Comparison of ENCODE assay signal across 9 mouse cellular contexts in the genomic region with DNA sequence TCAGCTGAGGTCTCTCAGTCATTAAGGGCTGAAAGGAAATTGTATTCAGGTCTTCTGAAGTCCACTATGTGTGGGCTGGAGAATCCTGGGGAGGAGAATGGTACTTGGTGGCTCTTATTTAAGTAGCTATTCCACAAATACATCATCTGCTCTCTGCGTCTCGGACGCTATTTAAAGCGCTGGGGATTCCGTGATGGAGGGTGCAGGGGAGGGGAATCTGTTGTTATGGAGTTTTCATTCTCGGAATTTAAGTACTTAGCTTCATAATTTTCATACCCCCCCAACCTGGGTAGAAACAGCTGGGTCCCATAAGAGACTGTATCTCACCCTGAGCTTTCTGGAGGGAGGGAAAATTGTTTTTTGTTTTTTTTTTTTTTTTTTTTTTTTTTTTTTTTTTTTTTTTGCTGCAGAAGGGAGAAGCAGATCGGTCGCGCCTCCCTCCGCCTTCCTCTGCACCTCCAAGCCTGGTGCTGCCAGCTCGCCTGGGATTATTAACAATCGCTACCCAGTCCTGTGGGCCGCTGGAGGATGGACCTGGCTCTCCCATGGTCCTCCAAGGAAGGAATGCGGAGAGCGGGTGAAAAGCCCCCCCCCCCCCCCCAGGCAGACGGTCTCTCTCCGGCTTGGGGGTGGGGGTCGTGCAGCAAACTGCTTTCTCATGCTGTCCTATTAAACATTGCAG. TPM values are rescaled to one million over a fixed set of nuclear protein-coding genes. Genes with fewer than 3 reads are reported as not detected.
DNase-seq lines count a peak whose midpoint lies in the region; ATAC-seq and TF ChIP-seq lines count a peak whose summit lies in the region.
"Had no signal": no experiment of that assay in that cellular context is flagged by ENCODE, and none has a peak within 500 bp of the region (broad histone marks: within the 10 kb centered on the region; RNA-seq: fewer than 3 reads in every experiment).

A gene (plus strand): TSS at position 196 of the 682 bp plus-strand sequence.

- H3K9me3 ChIP-seq in heart, embryonic 12.5 days (replicated peaks): no peaks in the 10 kb centered on the region
- H3K9me3 ChIP-seq in E14TG2a.4 (ENCODE audit: low read length): 0 out of 2 replicates have a peak, but pooled peaks cover 4% of the 10 kb centered on the region
- no peaks in the 10 kb centered on the region for H3K9me3 ChIP-seq in forebrain, embryonic 13.5 days (replicated peaks)
- H3K9me3 ChIP-seq in stomach, embryonic 14.5 days (ENCODE audit: control insufficient read depth, low read depth, low read length): no peaks in the 10 kb centered on the region

- no peak for TF ChIP-seq CTCF in E14TG2a.4 (conservative IDR thresholded peaks at IDR 0.05; ENCODE audit: low read length)

- peak within 1 kb of the TSS; percentile 61 for H3K4me3 ChIP-seq in heart, embryonic 12.5 days
- peak within 1 kb of the TSS; percentile 81 for H3K4me3 ChIP-seq in E14TG2a.4 (replicated peaks; ENCODE audit: low read length)
- peak within 1 kb of the TSS; percentile 57 for H3K4me3 ChIP-seq in forebrain, embryonic 13.5 days
- H3K4me3 ChIP-seq in stomach, embryonic 14.5 days (ENCODE audit: low read depth, low read length): peak within 1 kb of the TSS; percentile 35

- peaks cover 72% of the 10 kb centered on the region for H3K27me3 ChIP-seq in heart, embryonic 12.5 days (replicated peaks)
- peaks cover 58% of the 10 kb centered on the region for H3K27me3 ChIP-seq in E14TG2a.4 (ENCODE audit: insufficient read depth, low read length)
- peaks cover 41% of the 10 kb centered on the region for H3K27me3 ChIP-seq in forebrain, embryonic 13.5 days
- H3K27me3 ChIP-seq in stomach, embryonic 14.5 days (ENCODE audit: control insufficient read depth, insufficient read depth, low read length): peaks cover 41% of the 10 kb centered on the region
- H3K27me3 ChIP-seq: Patski had no signal

- H3K4me1 ChIP-seq in heart, embryonic 12.5 days (replicated peaks): peaks cover 26% of the 10 kb centered on the region
- H3K4me1 ChIP-seq in E14TG2a.4 (replicated peaks; ENCODE audit: low read depth, low read length): peaks cover 21% of the 10 kb centered on the region
- peaks cover 37% of the 10 kb centered on the region for H3K4me1 ChIP-seq in forebrain, embryonic 13.5 days
- peaks cover 7% of the 10 kb centered on the region; the same call in 1 of the 2 replicates for H3K4me1 ChIP-seq in stomach, embryonic 14.5 days (ENCODE audit: control insufficient read depth, insufficient read depth, low read length)

- WGBS in heart, embryonic 12.5 days: 4% methylated on average over 18 of the region's 18 CpGs
- WGBS in forebrain, embryonic 13.5 days: 1% methylated on average over 17 of the region's 18 CpGs
- 1% methylated on average over 17 of the region's 18 CpGs for WGBS in stomach, embryonic 14.5 days

- intact Hi-C loops in left cerebral cortex, postnatal 25 days (cut with DNase I): loop anchor here (5.0 kb wide), 1 partner anchor 75 kb away; a partner anchor contains a TSS

- no peak for DNase-seq in heart, adult 9 months (ENCODE audit: low spot score in 2 of 2)
- DNase-seq in left cerebral cortex, postnatal 25 days (ENCODE audit: low spot score in 2 of 2): peak; percentile 27 to 57
- DNase-seq in adrenal gland, postnatal 4 days (ENCODE audit: low spot score in 2 of 2): no peak

- peak; percentile 9; the same call in 1 of the 2 replicates for ATAC-seq in heart, embryonic 12.5 days (ENCODE audit: insufficient number of reproducible peaks, low FRiP score)
- ATAC-seq in forebrain, embryonic 13.5 days: peak; percentile 77
- peak; percentile 25; the same call in 1 of the 2 replicates for ATAC-seq in stomach, embryonic 14.5 days (ENCODE audit: insufficient number of reproducible peaks, insufficient read depth, low FRiP score, low read depth)
- no peak for ATAC-seq in CD4-positive, CD25-positive, alpha-beta regulatory T cell, adult 4 months
- ATAC-seq: Patski had no signal

- no peaks in the 10 kb centered on the region for H3K36me3 ChIP-seq in heart, embryonic 12.5 days
- no peaks in the 10 kb centered on the region for H3K36me3 ChIP-seq in E14TG2a.4 (ENCODE audit: insufficient read depth, low read length)
- no peaks in the 10 kb centered on the region for H3K36me3 ChIP-seq in forebrain, embryonic 13.5 days (ENCODE audit: poor library complexity, severe bottlenecking)
- no peaks in the 10 kb centered on the region for H3K36me3 ChIP-seq in stomach, embryonic 14.5 days (ENCODE audit: control insufficient read depth, insufficient read depth, low read length)

- H3K4me2 ChIP-seq in heart, embryonic 12.5 days: peak within 1 kb of the TSS; percentile 93
- H3K4me2 ChIP-seq in forebrain, embryonic 13.5 days: peak within 1 kb of the TSS; percentile 86
- H3K4me2 ChIP-seq in stomach, embryonic 14.5 days (replicated peaks; ENCODE audit: low read depth, low read length): peak within 1 kb of the TSS; percentile 65

- no peak within 1 kb of the TSS for H3K27ac ChIP-seq in heart, embryonic 12.5 days (ENCODE audit: poor library complexity, severe bottlenecking)
- peak within 1 kb of the TSS; percentile 95 for H3K27ac ChIP-seq in forebrain, embryonic 13.5 days
- H3K27ac ChIP-seq in stomach, embryonic 14.5 days (ENCODE audit: low read length): no peak within 1 kb of the TSS

- H3K9ac ChIP-seq in heart, embryonic 12.5 days: peak within 1 kb of the TSS; percentile 63
- peak within 1 kb of the TSS; percentile 70 for H3K9ac ChIP-seq in forebrain, embryonic 13.5 days
- H3K9ac ChIP-seq in stomach, embryonic 14.5 days (replicated peaks; ENCODE audit: low read depth, low read length): no peak within 1 kb of the TSS

RNA-seq across cellular contexts. Expression of the gene that starts here (rescaled TPM):
- polyA plus RNA-seq in heart, embryonic 12.5 days (2016; fragmentation: Nextera tagmentation; extraction: Ambion mirVana): 1.4 TPM in 2 replicates
- polyA plus RNA-seq in forebrain, embryonic 13.5 days (2015; fragmentation: Nextera tagmentation; extraction: Ambion mirVana): 19.4 and 25.6 TPM in 2 replicates
- 10 to 100 TPM; 18.8 to 21.1 TPM for total RNA-seq in left cerebral cortex, postnatal 25 days (2021)
- polyA plus RNA-seq in stomach, embryonic 14.5 days (2014; fragmentation: Nextera tagmentation; extraction: Ambion mirVana): 1.8 and 2.4 TPM in 2 replicates
- under 1 TPM; 0.24 to 0.27 TPM for polyA plus RNA-seq in CD4-positive, CD25-positive, alpha-beta regulatory T cell, adult 4 months (2017; shearing (Covaris generic))
- 1 to 10 TPM; 2.0 TPM for total RNA-seq in adrenal gland, postnatal 4 days (2021)
- polyA plus RNA-seq: Patski had no signal

Comparison
In these comparisons a context has a peak if more than half of its experiments do, and no peak if none do; other contexts are left out.
1. RNA of the gene that starts here (total RNA-seq): 18.8 to 21.1 TPM in left cerebral cortex, postnatal 25 days; 2.0 TPM in adrenal gland, postnatal 4 days; every median in the first group is over 4 times any median in the second.
2. DNase-seq: peak in left cerebral cortex, postnatal 25 days (2 of 2); none in heart, adult 9 months (0 of 2) and adrenal gland, postnatal 4 days (0 of 2).
3. Peak in every context shown above with its lines, with median percentiles within 50 percentile points of each other: H3K4me2 ChIP-seq and H3K4me3 ChIP-seq.